Mouse (Mus musculus) neural tube, embryonic 12.5 days (tissue): ENCODE measurements at regions not wholly inside any gene's neighbourhood (a gene's known extent, or its start where the extent isn't known, plus 50 kb on each side); places are given as distances from the start of the nearest gene placed in this dataset.
"Not testable (repeated sequence)": the region's sequence is repeated elsewhere in the genome, so short reads cannot be mapped to it uniquely, and the experiment has no call there.

Experiments used
- ATAC-seq: fragments of 200-750 bp; cut with Nextera tagmentation; 2 replicates; pipeline ENCODE4 v1.8.0; 2017; ENCODE audit warnings: low read depth, mild to moderate bottlenecking, moderate TSS enrichment, moderate library complexity; ENCODE audit not compliant: low FRiP score
- H3K27ac ChIP-seq: fragments of 300-500 bp; sonication (generic); 2 replicates; pipeline ENCODE4 v1.5.1; 2016
- H3K27me3 ChIP-seq: fragments of 300-500 bp; sonication (generic); replicated peaks from 2 replicates; pipeline ENCODE4 v1.6.1; 2016; ENCODE audit warnings: mild to moderate bottlenecking
- H3K36me3 ChIP-seq: fragments of 300-500 bp; sonication (generic); 2 replicates; pipeline ENCODE4 v1.6.1; 2016; ENCODE audit warnings: mild to moderate bottlenecking
- H3K4me1 ChIP-seq: fragments of 300-500 bp; sonication (generic); 2 replicates; pipeline ENCODE4 v1.6.1; 2016
- H3K4me2 ChIP-seq: fragments of 300-500 bp; sonication (generic); replicated peaks from 2 replicates; pipeline ENCODE4 v1.6.1; 2016; ENCODE audit warnings: mild to moderate bottlenecking
- H3K4me3 ChIP-seq: fragments of 300-500 bp; sonication (generic); 2 replicates; pipeline ENCODE4 v1.5.1; 2016
- H3K9ac ChIP-seq: fragments of 300-500 bp; sonication (generic); 2 replicates; pipeline ENCODE4 v1.6.1; 2016; ENCODE audit warnings: mild to moderate bottlenecking
- H3K9me3 ChIP-seq: fragments of 300-500 bp; sonication (generic); 2 replicates; pipeline ENCODE4 v1.6.1; 2016; ENCODE audit warnings: mild to moderate bottlenecking
- WGBS: fragments of 180-500 bp; shearing (Covaris S2); methylation state at CpG from one replicate; pipeline ENCODE4 v1.1.7; 2016; 5-methylcytosine and 5-hydroxymethylcytosine counted together

DNA sequence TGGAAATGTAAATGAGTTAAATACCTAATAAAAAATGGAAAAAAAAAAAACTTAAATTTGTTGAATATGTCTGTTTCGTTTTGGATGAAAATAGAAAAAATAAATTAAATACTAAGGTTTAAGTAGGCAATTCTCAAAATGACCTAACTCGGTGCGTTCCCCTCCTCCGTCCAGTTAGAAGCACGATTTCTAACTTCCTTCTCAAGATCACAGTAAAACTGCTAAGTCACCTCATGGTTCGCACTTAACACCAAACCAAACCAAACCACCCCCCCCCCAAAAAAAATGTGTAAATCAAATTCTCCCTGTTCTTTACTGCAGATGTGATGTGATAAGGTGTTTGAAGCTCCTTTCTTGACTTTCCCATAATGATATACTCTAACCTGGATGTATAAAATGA lies 303.3 kb downstream of the Rprm start:
- H3K4me1 ChIP-seq, H3K4me3 ChIP-seq, H3K27ac ChIP-seq, H3K9ac ChIP-seq, H3K27me3 ChIP-seq, H3K36me3 ChIP-seq, ATAC-seq, H3K9me3 ChIP-seq, H3K4me2 ChIP-seq: not testable (repeated sequence)
- 89% methylated on average over 2 of the region's 6 CpGs for WGBS

DNA sequence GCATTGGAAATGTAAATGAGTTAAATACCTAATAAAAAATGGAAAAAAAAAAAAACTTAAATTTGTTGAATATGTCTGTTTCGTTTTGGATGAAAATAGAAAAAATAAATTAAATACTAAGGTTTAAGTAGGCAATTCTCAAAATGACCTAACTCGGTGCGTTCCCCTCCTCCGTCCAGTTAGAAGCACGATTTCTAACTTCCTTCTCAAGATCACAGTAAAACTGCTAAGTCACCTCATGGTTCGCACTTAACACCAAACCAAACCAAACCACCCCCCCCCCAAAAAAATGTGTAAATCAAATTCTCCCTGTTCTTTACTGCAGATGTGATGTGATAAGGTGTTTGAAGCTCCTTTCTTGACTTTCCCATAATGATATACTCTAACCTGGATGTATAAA lies 296.8 kb downstream of the Rprm start:
- not testable (repeated sequence) for H3K4me1 ChIP-seq, ATAC-seq, H3K9me3 ChIP-seq, H3K4me2 ChIP-seq, H3K9ac ChIP-seq, H3K4me3 ChIP-seq, H3K27me3 ChIP-seq, H3K27ac ChIP-seq, H3K36me3 ChIP-seq
- 96% methylated on average over 3 of the region's 6 CpGs for WGBS

DNA sequence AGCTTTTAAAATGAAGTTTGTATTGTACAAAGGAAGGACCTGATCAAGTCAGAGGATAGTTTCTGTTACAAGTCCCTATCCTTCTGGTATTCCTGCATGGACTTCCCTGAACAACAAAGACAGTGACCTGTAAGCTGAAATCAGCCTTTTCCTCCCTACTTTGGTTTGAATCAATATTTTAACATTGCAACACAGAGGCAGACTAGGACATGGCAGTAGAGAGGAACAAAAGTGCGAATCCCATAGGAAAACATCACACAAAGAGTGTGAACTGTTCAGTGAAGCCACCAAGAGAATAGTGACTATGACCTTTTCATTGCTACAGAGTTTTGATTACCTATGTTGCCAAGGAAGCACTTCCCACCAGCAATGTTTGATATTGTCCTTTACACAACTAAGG lies 288.7 kb downstream of the Rprm start:
- Histone ChIP-seq H3K4me1 (no peaks in the 10 kb centered on the region), H3K27ac (no peak overlapping the region), H3K4me2 (no peak overlapping the region), H3K4me3 (no peak overlapping the region), H3K27me3 (no peaks in the 10 kb centered on the region), H3K9ac (no peak overlapping the region), H3K36me3 (no peaks in the 10 kb centered on the region), H3K9me3 (no peaks in the 10 kb centered on the region)
- ATAC-seq, result no peak
- 68% methylated on average over 1 of the region's 1 CpGs for WGBS

DNA sequence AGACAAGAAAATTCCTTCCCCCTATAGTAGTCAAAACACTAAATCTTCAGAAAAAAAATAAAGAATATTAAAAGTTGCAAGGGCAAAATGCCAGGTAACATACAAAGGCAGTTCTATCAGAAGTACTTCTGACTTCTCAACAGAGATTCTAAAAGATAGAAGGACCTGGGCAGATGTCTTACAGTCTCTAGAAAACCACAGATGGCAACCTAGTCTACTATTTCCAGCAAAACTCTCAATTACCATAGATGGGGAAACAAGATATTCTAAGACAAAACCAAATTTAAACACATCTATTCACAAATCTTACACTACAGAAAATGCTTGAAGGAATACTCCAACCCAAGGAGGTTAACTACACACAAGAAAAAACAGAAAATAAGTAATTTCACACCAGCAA lies 281.7 kb downstream of the Rprm start:
- Histone ChIP-seq H3K4me1 (no peaks in the 10 kb centered on the region), H3K4me3 (no peak overlapping the region), H3K27me3 (no peaks in the 10 kb centered on the region), H3K27ac (no peak overlapping the region), H3K9ac (no peak overlapping the region), H3K4me2 (no peak overlapping the region), H3K9me3 (no peaks in the 10 kb centered on the region), H3K36me3 (no peaks in the 10 kb centered on the region)
- ATAC-seq, result no peak

DNA sequence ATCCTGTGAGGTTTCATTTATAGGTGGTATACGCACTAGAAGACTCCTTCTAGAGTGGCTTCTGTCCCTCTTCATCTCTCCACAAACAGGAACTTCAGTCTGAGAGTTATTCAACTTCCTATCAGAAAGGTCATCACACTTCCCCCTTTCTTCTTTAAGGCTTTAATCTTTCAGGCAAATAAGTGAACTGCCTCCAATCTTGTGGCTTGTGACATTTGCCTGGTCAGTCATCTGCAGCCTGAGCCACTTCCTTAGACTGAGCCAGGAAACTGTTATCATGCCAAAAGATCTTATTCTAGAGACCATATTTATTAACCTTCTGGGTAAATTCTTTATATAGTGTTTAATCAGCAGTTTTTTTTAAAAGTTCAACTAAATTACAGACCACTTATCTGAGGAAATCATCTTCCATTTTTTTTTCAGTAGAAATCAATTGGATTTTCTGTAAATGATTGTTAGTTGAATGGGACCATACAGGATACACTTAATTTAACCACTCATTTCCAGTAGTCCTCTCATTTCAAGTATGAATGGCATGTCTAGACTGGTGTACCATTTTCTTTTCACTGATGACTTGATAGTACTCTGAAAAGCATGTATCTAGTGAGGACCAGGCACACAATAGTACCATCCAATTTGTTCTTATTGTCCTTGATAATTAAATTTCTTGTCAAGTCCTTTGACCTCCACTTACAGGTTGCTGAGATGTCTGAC lies 234.4 kb downstream of the Rprm start:
- H3K4me3 ChIP-seq, result no peak overlapping the region
- no peaks in the 10 kb centered on the region for H3K4me1 ChIP-seq

More for the DNA sequence above, 234.4 kb downstream of the Rprm start:
- Histone ChIP-seq H3K9me3 (no peaks in the 10 kb centered on the region), H3K36me3 (no peaks in the 10 kb centered on the region), H3K4me2 (no peak overlapping the region), H3K27me3 (no peaks in the 10 kb centered on the region), H3K27ac (no peak overlapping the region), H3K9ac (no peak overlapping the region)
- 80% methylated on average over 1 of the region's 1 CpGs for WGBS
- ATAC-seq, result no peak
